Comparison of ENCODE assay signal across 8 mouse cellular contexts in genomic region chrX:162761716-162762395, GRCm38 (mm10). TPM values are rescaled to one million over a fixed set of nuclear protein-coding genes. Genes with fewer than 3 reads are reported as not detected.
DNase-seq lines count a peak whose midpoint lies in the region; ATAC-seq and TF ChIP-seq lines count a peak whose summit lies in the region.

No protein-coding gene starts in this region.

- no peak for ATAC-seq in heart, embryonic 14.5 days (ENCODE audit: insufficient number of reproducible peaks, insufficient read depth, low FRiP score, low read depth)
- no peak for ATAC-seq in hindbrain, embryonic 13.5 days (ENCODE audit: low FRiP score)
- ATAC-seq in liver, postnatal 0 days, result no peak

- H3K36me3 ChIP-seq in heart, embryonic 14.5 days (ENCODE audit: control insufficient read depth, insufficient read depth, low read length), result peaks cover 30% of the 10 kb centered on the region
- H3K36me3 ChIP-seq in hindbrain, embryonic 13.5 days, result no peaks in the 10 kb centered on the region
- H3K36me3 ChIP-seq in liver, postnatal 0 days (replicated peaks; ENCODE audit: insufficient read depth, low read length), result peaks cover 4% of the 10 kb centered on the region; the same call in 1 of the 2 replicates

- peak overlapping the region; percentile 91 for H3K9ac ChIP-seq in heart, embryonic 14.5 days (ENCODE audit: low read length)
- H3K9ac ChIP-seq in hindbrain, embryonic 13.5 days, result peak overlapping the region; percentile 75; the same call in 1 of the 2 replicates
- H3K9ac ChIP-seq in liver, postnatal 0 days (replicated peaks), result peak overlapping the region; percentile 84

- no peak for TF ChIP-seq EP300 in liver, postnatal 0 days (IDR thresholded peaks at IDR 0.05; ENCODE audit: low read depth)

- intact Hi-C loops in heart, postnatal 14 days (cut with DNase I), result no loop called here

- no peaks in the 10 kb centered on the region for H3K9me3 ChIP-seq in heart, embryonic 14.5 days (ENCODE audit: control insufficient read depth, low read length)
- H3K9me3 ChIP-seq in hindbrain, embryonic 13.5 days, result no peaks in the 10 kb centered on the region
- no peaks in the 10 kb centered on the region for H3K9me3 ChIP-seq in liver, postnatal 0 days (ENCODE audit: low read length)

- peak overlapping the region in 1 of 2 experiments; percentile 98; a peak in 1 of 4 replicates for H3K27ac ChIP-seq in heart, embryonic 14.5 days (replicated peaks in 1 of 2; ENCODE audit: control insufficient read depth in 1 of 2, insufficient read depth in 1 of 2, low read depth in 2 of 2, low read length in 2 of 2)
- H3K27ac ChIP-seq in hindbrain, embryonic 13.5 days, result no peak overlapping the region
- H3K27ac ChIP-seq in liver, postnatal 0 days (ENCODE audit: low read depth), result peak overlapping the region; percentile 95

- H3K4me1 ChIP-seq in heart, embryonic 14.5 days (ENCODE audit: control insufficient read depth in 2 of 2, insufficient read depth in 2 of 2, low read length in 2 of 2), result peaks cover 0 to 8% of the 10 kb centered on the region in 2 experiments; a peak in 2 of 4 replicates
- peaks cover 9% of the 10 kb centered on the region for H3K4me1 ChIP-seq in hindbrain, embryonic 13.5 days (replicated peaks)
- H3K4me1 ChIP-seq in liver, postnatal 0 days (ENCODE audit: insufficient read depth), result 0 out of 2 replicates have a peak, but pooled peaks cover 4% of the 10 kb centered on the region

- TF ChIP-seq CTCF in liver, postnatal 0 days (IDR thresholded peaks at IDR 0.05; ENCODE audit: low read depth), result no peak

- H3K4me2 ChIP-seq in heart, embryonic 14.5 days (ENCODE audit: low read length), result peak overlapping the region; percentile 66
- H3K4me2 ChIP-seq in hindbrain, embryonic 13.5 days, result peak overlapping the region; percentile 58
- H3K4me2 ChIP-seq in liver, postnatal 0 days (ENCODE audit: low read depth, low read length), result peak overlapping the region; percentile 74

- peak overlapping the region; percentile 72 to 85 for H3K4me3 ChIP-seq in heart, embryonic 14.5 days (ENCODE audit: control insufficient read depth in 1 of 2, insufficient read depth in 1 of 2, low read depth in 1 of 2, low read length in 2 of 2)
- peak overlapping the region; percentile 60 for H3K4me3 ChIP-seq in hindbrain, embryonic 13.5 days
- peak overlapping the region; percentile 80 for H3K4me3 ChIP-seq in liver, postnatal 0 days (ENCODE audit: low read depth, low read length)

- no peak for DNase-seq in heart, postnatal 14 days
- peak; percentile 13 for DNase-seq in Muller cell, postnatal 12 days (ENCODE audit: inconsistent ontology term)
- DNase-seq in liver, postnatal 0 days, result no peak
- DNase-seq in cerebellum, adult 8-10 months, result no peak
- no peak for DNase-seq in adrenal gland, adult 2 months
- no peak for DNase-seq in urinary bladder, adult 2 months (ENCODE audit: low spot score)

- no peaks in the 10 kb centered on the region for H3K27me3 ChIP-seq in heart, embryonic 14.5 days (ENCODE audit: control insufficient read depth, insufficient read depth, low read length)
- H3K27me3 ChIP-seq in hindbrain, embryonic 13.5 days, result no peaks in the 10 kb centered on the region
- H3K27me3 ChIP-seq in liver, postnatal 0 days (ENCODE audit: insufficient read depth, low read length), result no peaks in the 10 kb centered on the region

- 25% methylated on average over 9 of the region's 9 CpGs for WGBS in heart, embryonic 14.5 days
- WGBS in hindbrain, embryonic 13.5 days, result 48% methylated on average over 9 of the region's 9 CpGs
- WGBS in liver, postnatal 0 days (ENCODE audit: insufficient replicate concordance), result 29% methylated on average over 9 of the region's 9 CpGs

RNA-seq across cellular contexts. Expression of gene Rbbp7, which starts 1.7 kb away (rescaled TPM):
- 430 and 440 TPM in 2 replicates for polyA plus RNA-seq in heart, embryonic 14.5 days (2014; fragmentation: Nextera tagmentation; extraction: Ambion mirVana)
- total RNA-seq in heart, postnatal 14 days (2021), result 100 to 1,000 TPM; 167 to 169 TPM
- polyA plus RNA-seq in hindbrain, embryonic 13.5 days (2015; fragmentation: Nextera tagmentation; extraction: Ambion mirVana), result 217 and 218 TPM in 2 replicates
- polyA plus RNA-seq in liver, postnatal 0 days (2015; fragmentation: Nextera tagmentation; extraction: Ambion mirVana), result 194 and 217 TPM in 2 replicates
- 100 to 1,000 TPM; 148 to 163 TPM for total RNA-seq in adrenal gland, adult 2 months (2021)
- 19.1 and 27.3 TPM in 2 replicates for polyA plus RNA-seq in adrenal gland, adult 2 months (2012; rRNA removed)
- polyA plus RNA-seq in urinary bladder, adult 2 months (2012; rRNA removed), result 227 and 245 TPM in 2 replicates
